Mouse (Mus musculus): ENCODE results near the gene Dffa.
"Not testable (repeated sequence)": the region's sequence is repeated elsewhere in the genome, so short reads cannot be mapped to it uniquely, and the experiment has no call there.

Dffa gene

DNA sequence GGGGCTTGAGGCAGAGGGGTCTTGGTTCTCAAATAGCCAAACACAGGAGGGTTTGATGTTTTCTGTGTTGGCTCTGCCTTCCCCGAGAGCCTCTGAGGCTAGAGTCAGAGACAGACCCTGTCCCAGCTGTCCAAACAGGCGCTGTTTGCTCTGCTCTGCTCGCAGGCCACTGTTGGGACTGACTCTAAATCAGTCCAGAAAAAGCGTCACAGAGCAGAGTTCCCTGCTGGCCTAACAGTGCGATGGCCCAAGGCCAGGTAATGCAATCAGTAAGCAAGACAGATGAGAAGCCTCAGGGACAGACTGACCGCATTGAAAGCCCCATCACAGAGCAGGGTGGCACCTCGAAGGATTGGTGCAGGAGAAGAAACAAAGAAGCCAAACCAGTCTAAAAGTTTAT lies 45.7 kb downstream of the Dffa start:
- no peak for DNase-seq

DNA sequence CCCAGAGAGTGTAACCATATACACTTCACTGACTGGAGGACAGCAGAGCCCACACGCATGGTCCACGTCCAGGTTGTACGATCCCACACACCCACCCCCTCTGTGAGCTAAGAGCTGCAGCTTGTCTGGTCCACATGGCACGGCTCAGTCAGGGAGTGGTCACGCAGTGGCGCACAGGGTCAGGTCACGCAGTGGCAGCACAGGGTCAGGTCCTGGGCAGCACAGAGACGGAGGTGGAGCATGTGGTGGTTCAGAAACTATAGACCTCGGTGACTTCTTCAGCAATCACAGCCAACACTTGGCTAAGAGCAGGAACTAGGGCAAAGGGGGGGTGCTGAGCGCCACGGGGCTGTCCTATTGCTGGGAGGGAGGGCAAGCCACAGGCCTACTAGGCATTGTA lies 46.3 kb downstream of the Dffa start:
- no peak for DNase-seq

DNA sequence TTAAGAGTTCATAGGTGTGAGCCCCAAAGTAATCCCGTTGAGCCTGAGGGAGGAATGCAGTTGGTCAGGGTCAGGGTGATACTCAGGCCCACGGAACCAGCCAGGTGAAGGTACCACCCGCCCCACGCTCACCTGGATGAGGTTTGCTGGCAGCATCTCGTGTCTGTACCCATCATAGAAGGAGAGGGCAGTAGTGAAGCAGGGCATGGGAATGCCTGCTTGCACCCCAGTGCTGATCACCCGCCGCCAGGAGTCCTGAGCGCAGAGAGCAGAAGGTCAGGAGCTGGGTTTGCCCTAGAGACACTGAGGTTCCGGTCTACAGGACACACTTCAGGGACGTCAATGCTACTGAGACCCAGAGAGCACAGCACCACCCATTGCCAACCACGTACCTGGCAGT lies 46.8 kb downstream of the Dffa start:
- no peak for DNase-seq

DNA sequence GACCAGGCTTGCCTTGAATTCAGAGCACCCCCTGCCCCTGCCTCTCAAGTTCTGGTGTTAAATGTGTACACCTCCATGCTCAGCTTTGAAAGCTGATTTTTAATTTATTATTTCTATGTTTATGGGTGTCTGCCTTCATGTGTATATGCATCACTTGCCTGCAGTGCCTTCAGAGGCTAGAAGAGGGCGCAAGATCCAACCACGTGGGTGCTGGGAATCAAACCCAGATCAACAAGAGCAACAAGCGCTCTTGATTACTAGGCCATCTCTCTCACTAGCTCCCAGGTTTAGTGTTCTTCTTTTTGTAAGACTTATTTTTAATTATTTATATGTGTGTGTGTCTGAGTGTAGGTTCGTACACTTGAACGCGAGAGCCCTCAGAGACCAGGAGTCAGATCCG lies 50.9 kb downstream of the Dffa start:
- no peak for DNase-seq

DNA sequence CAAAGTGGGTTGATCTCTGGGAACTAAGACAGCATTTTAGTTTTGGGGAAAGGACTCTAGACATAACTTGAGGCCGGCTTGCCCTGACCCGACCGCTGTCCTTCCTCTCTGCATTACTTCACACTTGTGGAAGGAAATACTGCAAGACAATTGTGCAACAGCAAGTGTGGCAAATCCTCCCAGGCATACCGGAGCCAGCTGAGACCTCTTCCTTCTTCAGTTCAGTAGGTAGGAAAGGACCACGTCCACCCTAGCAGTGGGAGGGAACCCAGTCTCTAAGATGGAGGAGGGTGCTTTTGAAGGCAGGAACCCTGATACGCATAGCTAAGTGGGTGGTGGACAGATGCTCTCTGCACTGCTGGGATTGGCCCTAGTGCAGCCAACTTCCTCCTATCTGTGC lies 51.8 kb downstream of the Dffa start:
- no peak for DNase-seq

DNA sequence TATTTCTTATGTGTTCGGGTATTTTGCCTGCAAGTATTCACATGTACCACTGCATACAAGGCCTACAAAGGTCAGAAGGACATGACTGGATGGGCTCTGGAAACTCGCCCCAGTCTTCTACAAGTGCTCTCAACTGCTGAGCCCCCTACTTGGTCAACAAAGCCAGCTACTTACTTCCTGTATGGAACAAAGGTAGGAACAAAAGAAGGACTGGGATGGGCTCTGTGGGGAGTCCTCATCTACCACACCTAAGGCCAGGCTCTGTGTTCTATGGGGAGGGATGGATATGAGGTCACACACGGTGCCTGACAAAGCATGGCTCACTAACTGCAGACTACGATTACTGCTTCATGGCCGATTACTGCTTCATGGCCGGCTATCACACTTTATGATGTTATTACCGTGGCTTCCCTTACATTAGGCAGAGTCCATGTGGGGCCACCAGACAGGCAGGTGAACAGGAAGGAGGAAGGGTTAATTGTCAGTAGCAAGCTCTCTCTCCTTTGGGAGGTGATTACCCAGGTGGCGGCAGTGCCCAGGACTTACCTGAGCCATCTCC lies 53.5 kb downstream of the Dffa start:
- no peak for DNase-seq

DNA sequence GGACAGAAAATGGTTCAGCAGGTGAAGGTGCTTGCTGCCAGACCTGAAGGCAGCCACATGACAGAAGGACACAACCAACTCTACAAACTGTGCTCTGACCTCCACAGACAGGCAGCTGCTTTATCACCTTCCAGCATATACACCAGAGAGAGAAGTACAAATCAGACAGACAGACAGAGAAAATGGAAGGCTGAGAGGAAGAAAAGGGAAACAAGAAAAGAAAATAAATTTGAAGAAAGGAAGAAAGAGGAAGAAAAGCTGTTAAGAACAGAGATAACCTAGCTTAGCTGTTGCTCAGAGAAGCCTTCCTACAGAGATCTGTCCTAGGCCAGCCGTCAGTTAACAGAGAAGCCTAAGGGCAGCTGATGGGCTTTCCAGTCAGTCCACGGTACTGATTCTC lies 55.3 kb downstream of the Dffa start:
- DNase-seq, result no peak

DNA sequence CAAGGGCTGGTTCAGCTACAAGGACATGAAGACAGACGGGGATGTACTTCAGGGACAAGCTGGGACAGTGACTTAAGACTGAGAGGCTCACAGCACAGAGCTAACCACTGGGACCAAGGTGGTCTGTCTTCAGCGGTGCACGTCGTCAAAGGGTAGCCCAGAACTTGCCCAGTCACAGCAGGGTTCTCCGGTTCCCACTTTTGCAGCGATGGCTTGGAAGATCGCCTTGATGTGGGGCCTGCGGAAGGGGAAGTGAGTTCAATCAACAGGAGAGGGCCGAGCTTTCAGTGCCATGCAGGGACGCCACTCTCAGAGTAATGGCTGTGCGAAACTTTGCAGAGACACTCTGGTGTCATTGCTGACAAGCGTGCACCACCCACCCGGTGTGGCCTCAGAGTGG lies 55.9 kb downstream of the Dffa start:
- no peak for DNase-seq

DNA sequence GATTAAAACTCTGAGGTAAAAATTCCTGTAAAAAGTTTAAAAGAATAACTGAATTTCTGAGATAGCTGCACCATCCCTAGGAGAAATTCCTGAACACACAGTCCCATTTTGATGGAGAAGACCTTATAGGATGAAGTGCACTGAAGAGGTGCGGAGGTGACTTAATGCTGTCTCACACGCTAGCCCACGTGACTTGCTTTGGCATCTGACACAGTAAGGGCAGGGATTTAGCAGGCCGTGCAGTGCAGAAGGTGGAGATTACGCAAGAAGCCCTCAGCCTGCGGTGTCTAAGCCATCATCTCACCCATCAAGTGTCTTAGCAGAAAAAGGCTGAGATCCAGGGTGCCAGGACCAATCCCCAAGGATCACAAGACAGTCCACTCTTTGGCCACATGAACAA lies 57.2 kb downstream of the Dffa start:
- no peak for DNase-seq

DNA sequence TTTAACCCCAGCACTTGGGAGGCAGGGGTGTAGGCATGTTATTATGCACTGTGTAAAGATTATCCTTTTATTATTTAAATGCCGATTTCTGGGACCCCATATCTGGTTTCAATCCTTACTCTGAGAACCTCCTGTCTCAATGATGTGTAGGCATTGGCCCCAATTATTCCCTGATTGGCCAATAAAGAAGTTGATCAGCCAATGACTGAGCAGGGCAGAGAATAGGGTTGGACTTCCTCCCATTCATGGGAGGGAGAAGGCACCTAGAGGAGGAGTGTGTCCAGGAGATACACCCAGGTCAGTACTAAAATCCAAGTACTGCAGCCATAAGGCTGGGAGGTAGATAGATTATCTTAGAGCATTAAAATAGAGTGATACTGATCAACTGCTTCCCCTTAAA lies 59.2 kb downstream of the Dffa start:
- no peak for DNase-seq

DNA sequence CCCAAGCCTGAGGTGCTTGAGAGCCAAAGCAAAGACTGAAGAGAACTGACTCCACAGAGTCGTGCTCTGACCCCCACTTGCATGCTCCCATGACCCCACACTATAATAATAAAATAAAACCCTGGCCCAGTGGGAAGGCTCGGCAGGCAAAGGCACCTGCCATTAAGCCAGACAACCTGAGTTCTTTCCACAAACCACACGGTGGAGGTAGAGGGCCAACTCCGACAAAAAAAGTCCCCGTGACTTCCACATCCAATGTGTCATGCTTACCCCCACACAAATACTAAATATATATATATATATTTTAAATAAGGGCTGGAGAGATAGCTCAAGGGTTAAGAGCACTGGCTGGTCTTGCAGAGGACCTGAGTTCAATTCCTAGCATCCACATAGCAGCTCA lies 60.2 kb downstream of the Dffa start:
- no peak for DNase-seq

DNA sequence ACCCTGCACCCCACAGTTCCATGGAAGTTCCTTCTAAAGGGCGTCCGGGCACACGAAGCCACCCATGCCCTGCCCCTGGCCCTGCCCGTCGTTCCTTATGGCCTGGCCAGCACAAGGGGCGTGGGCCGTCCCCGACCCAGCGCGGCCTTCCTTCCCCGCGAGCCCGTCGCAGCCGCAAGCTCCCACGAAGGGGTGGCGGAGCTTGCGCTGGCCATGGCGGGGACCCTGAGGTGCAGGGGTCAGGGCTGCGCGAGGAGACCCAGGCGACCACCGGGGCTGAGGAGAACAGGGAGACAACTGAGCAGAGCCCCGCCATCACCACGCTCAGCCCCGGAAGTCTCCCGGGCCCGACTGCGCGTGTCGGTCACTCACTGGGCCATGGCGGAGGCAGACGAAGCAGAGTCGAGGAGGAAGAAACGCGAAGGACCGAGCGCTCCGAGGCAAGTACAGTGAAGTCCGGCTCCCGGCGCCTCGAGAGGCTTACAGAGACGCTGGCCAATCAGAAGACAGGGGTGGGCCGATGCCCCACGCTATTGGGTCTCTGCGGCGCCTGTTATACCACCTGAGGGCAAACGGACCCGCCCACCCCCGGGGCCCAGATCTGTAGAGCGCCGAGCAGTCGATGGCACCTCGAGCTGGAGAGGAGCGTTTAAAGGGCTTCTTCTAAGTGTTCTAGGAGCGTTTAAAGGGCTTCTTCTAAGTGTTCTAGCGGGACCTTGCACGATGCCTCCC lies 62.4 kb downstream of the Dffa start, which contains the start of gene Pgd:
Gene Pgd, minus strand, starts transcription at position 557 of the 732 bp plus-strand sequence.
- peak; percentile 96 to 97 for DNase-seq

DNA sequence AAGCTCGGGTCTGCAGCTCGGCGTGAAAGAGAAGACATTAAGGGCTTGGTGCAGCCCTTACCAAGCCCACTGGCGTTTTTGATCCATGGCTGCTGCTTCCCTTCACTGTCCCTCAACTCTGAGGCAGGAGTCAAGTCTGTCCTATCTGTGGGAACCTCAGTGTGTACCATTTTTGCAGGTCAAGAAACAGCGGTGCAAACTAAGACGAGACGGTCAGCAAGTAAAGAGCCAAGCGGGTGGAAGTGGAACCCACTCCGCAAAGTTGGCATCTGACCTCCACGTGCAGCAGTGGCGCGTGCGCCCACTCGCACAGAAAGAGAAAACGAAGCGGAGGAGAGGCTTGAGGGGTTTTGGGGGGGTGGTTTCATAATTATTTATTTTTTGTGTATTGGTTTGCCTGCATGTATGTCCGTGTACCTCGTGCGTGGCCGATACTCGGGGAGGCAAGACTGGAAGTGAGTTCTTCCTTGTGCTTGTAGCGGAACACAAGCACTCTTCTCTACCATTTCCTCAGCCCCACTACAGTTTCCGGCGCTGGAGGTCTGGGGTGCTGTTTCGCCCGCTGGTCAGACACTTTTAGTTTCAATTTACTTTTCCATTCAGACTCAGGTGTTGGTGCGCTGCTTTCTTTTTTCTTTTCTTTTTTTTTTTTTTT lies 63.1 kb downstream of the Dffa start:
- DNase-seq, result peak; percentile 61 to 63

DNA sequence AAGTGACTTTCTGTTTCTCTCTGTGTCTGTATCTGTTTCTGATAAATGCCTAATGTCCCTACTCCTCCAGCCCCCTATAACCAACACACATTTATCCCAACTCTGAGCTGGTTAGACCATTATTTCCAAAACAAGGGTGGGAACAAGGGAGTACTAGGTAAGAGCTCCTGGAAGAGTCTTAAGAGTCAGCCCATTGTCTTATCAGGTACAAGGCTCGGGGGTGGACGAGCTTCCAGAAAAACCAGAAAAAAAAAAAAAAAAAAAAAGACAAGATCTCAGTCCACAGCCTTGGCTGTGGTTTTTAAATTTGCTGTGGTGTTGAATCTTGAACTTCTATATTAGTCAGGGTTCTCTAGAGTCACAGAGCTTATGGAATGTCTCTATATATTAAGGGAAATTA lies 64.1 kb downstream of the Dffa start:
- DNase-seq, result no peak

DNA sequence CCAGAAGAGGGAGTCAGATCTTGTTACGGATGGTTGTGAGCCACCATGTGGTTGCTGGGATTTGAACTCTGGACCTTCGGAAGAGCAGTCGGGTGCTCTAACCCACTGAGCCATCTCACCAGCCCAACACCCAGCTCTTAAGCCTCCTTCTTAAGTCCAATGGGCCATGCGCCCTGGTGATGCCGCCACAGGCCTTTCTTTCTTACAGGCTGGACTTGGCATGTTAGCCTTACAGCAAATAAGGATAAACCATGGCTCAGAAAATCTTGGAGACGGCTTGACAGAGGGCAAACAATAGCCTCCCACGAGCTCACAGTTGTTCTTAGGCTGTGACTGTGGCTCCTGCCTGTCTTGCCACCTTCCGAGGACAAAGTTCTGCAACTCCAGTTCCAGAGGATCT lies 66.0 kb downstream of the Dffa start:
- not testable (repeated sequence) for DNase-seq

All from thymus, postnatal 36 days (tissue).